Mouse (Mus musculus): ENCODE measurements around the gene Zfp451.

The Zfp451 gene

DNA sequence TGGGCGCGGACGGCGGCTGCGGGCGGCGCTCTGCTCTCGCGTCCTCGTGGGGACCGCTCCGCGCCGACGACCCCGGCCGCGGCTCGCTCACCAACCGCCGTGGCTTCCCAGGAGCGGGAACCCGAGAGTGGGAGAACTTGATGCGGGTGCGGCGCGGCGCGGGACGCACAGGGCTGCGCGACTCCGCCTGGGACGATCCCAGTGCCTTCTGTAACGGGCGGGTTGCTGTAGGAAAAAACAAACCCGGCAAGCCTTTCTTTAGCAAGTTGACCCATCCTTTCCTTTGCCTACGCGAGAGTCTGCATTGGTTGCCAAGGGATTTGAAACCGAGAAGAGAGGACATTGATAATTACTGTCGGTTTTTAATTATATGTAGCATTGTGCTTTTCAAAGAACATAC, 94.2 kb downstream of the Zfp451 start:
- in situ Hi-C loops (cut with MboI; ENCODE audit: low sequenced_read_pairs): no loop called here

GRCm38 (mm10) chr1:33719733-33720225, 94.6 kb downstream of the Zfp451 start, which contains the start of gene Rab23:
TSS of gene Rab23 (plus strand) at chr1:33719887.
- in situ Hi-C loops (cut with MboI; ENCODE audit: low sequenced_read_pairs): no loop called here

DNA sequence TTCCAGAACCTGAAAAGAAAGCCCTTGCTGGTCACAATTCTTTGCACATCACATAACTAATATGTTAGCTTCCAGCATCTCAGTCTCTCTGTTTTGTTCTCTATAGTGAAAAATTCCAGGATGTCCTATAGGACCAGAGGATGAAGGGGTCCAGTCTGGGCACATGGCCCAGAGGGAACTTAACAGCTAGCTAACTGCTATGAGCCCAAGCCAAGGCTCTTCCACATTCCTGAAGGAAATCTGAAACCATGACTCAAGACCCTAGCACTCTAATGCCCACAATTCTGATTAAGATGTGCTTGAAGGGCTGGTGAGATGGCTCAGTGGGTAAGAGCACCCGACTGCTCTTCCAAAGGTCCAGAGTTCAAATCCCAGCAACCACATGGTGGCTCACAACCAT, 96.8 kb downstream of the Zfp451 start:
- in situ Hi-C loops (cut with MboI; ENCODE audit: low sequenced_read_pairs): no loop called here

DNA sequence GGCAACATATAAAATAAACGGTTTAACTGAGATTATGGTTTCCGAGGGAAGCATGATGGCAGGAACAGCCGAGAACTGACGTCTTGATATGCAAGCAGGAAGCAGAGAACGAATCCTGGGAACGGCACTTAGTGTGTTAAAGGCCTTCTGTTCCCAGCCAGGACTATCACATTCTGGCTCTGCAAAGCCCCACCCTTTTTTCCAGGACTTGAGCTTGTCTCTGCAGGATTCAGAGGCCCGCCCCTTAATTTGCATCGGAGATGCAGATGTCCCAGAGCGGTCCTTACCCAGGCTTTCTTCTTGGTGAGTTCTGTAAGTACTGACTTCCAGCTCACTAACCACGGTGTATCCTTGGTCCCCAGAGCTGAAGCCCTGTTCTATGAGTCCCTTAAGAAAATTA, 99.6 kb downstream of the Zfp451 start:
- in situ Hi-C loops (cut with MboI; ENCODE audit: low sequenced_read_pairs): no loop called here

DNA sequence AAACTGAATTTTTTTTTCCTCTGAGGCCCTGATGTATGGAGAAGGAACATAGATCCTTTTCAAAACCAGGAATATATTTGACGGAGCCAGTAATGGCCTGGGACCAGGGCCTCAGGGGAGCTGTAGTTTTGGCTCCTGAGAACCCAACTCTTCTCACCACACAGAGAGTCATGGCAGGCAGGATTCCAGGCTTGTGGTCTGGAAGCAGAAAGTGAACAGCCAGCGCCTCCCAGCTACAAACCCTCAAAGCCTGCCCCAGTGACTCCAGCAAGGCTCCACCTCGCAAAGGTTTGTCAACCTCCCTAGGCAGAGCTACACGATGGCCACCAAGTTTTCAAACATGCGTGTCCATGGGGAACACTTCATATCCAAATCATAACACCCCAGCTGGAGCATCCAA, 102.4 kb downstream of the Zfp451 start:
- in situ Hi-C loops (cut with MboI; ENCODE audit: low sequenced_read_pairs): no loop called here
